Mouse (Mus musculus): ENCODE results near the gene Nrxn3.

Nrxn3 gene

GRCm38 (mm10) chr12:90131927-90132869, 1409.5 kb downstream of the Nrxn3 start:
- DNase-seq (ENCODE audit: low read depth) = no peak

GRCm38 (mm10) chr12:90142011-90142410, 1419.3 kb downstream of the Nrxn3 start:
- DNase-seq (ENCODE audit: low read depth) = no peak

- DNase-seq (ENCODE audit: low read depth) = no peak
Measured at GRCm38 (mm10) chr12:90144247-90144646, 1421.6 kb downstream of the Nrxn3 start.

GRCm38 (mm10) chr12:90158131-90158772, 1435.6 kb downstream of the Nrxn3 start:
- DNase-seq (ENCODE audit: low read depth) = no peak

- no peak for DNase-seq (ENCODE audit: low read depth)
Measured at GRCm38 (mm10) chr12:90159911-90160310, 1437.2 kb downstream of the Nrxn3 start.

- DNase-seq (ENCODE audit: low read depth) = no peak
Measured at GRCm38 (mm10) chr12:90166118-90166517, 1443.4 kb downstream of the Nrxn3 start.

GRCm38 (mm10) chr12:90181566-90181965, 1458.9 kb downstream of the Nrxn3 start:
- DNase-seq (ENCODE audit: low read depth) = no peak

- no peak for DNase-seq (ENCODE audit: low read depth)
Measured at GRCm38 (mm10) chr12:90183021-90183420, 1460.3 kb downstream of the Nrxn3 start.

GRCm38 (mm10) chr12:90196161-90196560, 1473.5 kb downstream of the Nrxn3 start:
- DNase-seq (ENCODE audit: low read depth) = no peak

GRCm38 (mm10) chr12:90197994-90198393, 1475.3 kb downstream of the Nrxn3 start:
- no peak for DNase-seq (ENCODE audit: low read depth)

GRCm38 (mm10) chr12:90202501-90202900, 1479.8 kb downstream of the Nrxn3 start:
- DNase-seq (ENCODE audit: low read depth) = no peak

GRCm38 (mm10) chr12:90211410-90211809, 1488.7 kb downstream of the Nrxn3 start:
- no peak for DNase-seq (ENCODE audit: low read depth)

- DNase-seq (ENCODE audit: low read depth) = no peak
Measured at GRCm38 (mm10) chr12:90217060-90217459, 1494.4 kb downstream of the Nrxn3 start.

- DNase-seq (ENCODE audit: low read depth) = no peak
Measured at GRCm38 (mm10) chr12:90229062-90229461, 1506.4 kb downstream of the Nrxn3 start.

- DNase-seq (ENCODE audit: low read depth) = no peak
Measured at GRCm38 (mm10) chr12:90236093-90236492, 1513.4 kb downstream of the Nrxn3 start.

- DNase-seq (ENCODE audit: low read depth) = no peak
Measured at GRCm38 (mm10) chr12:90260301-90260700, 1537.6 kb downstream of the Nrxn3 start.

GRCm38 (mm10) chr12:90268111-90268510, 1545.4 kb downstream of the Nrxn3 start:
- DNase-seq (ENCODE audit: low read depth) = no peak

- DNase-seq (ENCODE audit: low read depth) = no peak
Measured at GRCm38 (mm10) chr12:90270763-90271379, 1548.2 kb downstream of the Nrxn3 start.

GRCm38 (mm10) chr12:90274621-90275236, 1552.1 kb downstream of the Nrxn3 start:
- no peak for DNase-seq (ENCODE audit: low read depth)

GRCm38 (mm10) chr12:90281236-90281635, 1558.6 kb downstream of the Nrxn3 start:
- no peak for DNase-seq (ENCODE audit: low read depth)

GRCm38 (mm10) chr12:90283022-90283421, 1560.3 kb downstream of the Nrxn3 start:
- no peak for DNase-seq (ENCODE audit: low read depth)

- DNase-seq (ENCODE audit: low read depth) = no peak
Measured at GRCm38 (mm10) chr12:90302671-90303070, 1580.0 kb downstream of the Nrxn3 start.

Data from induced T-regulatory cell, adult 2 months (primary cell).